Mouse (Mus musculus) G1E (cell line): Measurements from ENCODE around the gene R3hdm4.

Source experiments
- CTCF ChIP-seq: IDR thresholded peaks from 2 replicates; pipeline ENCODE4 v1.5.1; 2012; ENCODE audit warnings: low read depth, low read length, inconsistent platforms, mixed read lengths
- GATA1 ChIP-seq: IDR thresholded peaks from 2 replicates; pipeline ENCODE4 v1.6.1; 2012; ENCODE audit warnings: borderline replicate concordance, low read length, inconsistent platforms, mixed read lengths

DNA sequence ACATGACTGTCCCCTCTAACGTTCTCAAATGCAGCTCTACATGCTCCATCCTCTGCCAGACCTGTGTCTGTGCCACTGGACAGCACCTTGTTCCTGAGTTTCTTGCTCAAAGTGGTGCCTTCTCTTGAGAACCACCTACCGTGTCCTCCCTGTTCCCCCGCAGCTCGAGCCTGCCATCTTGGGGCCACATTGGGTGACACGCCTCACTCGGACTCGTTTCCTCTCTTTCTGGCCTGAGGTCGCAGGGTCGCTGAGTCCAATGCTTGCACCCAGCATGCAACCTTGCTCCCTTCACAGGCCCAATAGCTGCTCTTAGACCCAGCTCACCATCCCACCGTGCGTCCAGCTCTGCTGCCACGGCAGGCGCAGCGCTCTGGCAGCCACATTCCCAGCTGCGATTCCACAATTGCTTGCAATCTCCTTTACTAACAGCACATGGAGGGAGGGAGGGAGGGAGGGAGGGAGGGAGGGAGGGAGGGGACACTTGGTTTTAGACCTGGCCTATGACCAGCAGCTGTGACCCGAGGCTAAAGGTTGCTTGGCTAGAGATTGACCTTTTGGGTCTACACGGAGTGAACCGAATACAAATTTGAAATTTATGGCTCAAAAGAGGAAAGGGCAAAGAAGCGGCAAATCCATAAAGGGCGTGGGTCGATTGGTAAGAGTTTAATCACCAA, 37.3 kb upstream of the R3hdm4 start:
- peak; percentile 88 for TF ChIP-seq CTCF
- TF ChIP-seq GATA1 = no peak
